Mouse (Mus musculus) naive thymus-derived CD4-positive, alpha-beta T cell, adult 2 months (primary cell): ENCODE results near the gene Tenm4.

Experiments
- DNase-seq: peaks from one replicate; pipeline ENCODE4 v3.0.0-alpha.2; 2011; ENCODE audit warnings: low read depth

The Tenm4 gene

DNA sequence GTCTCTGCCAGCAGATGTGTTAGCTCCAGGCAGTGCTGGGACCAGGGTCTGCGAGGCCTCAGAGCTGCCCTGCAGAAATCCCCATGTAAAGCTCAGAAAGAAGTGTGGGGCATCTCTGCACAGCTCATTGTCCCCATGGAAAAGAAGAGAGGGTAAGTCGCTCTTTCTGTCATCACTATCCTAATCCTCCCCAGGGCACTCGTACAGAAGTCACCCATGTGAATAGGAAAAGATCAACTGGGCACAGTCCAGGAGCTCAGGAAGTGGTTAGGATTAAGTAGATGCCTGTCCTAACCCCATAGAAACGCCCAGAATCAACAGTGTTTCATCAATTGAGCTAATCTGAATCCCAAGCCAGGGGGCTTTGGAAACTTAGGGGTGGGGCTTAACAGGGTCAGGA lies 476.6 kb downstream of the Tenm4 start:
- DNase-seq, result no peak

DNA sequence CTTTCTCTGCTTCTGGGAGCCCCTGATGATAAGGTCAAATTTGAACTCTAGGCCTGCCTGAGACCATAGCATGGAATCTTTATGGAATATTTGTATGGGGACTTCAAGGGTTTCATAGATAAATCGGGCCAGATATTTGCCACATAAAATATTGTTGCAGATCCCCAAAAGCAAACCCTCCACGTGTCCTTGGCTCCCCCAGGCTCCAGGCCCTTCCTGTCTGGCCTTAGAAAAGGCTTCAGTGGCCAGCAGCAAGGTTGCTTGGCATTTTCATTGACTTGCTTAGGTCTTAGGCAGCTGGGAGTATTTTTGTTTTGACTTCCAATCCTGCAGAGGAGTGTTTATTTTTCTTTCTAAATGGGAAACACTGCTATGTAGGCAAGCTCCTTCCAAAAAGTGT lies 477.6 kb downstream of the Tenm4 start:
- DNase-seq, result no peak

- DNase-seq, result no peak
Measured at GRCm38 (mm10) chr7:96649171-96649570, 478.1 kb downstream of the Tenm4 start.

DNA sequence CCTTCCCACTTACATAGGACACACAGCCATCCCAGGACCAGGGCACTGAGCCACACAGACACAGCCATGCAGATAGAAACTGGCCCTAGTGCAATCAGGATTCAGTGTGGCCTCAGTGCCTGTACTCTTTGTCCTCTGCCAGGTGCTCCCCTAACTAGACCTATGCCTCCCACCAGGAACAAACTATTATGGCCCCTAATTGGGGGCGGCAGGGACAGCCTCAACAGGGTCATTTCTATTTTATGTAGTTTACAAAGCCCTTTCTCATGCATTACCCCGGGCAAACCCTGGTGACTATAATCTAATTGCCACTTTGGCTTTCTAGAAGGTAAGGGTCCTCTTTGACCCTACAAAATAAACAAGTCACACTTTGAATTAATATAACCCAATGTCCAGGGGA lies 479.4 kb downstream of the Tenm4 start:
- no peak for DNase-seq

GRCm38 (mm10) chr7:96651055-96651454 lies 480.0 kb downstream of the Tenm4 start:
- DNase-seq, result no peak

DNA sequence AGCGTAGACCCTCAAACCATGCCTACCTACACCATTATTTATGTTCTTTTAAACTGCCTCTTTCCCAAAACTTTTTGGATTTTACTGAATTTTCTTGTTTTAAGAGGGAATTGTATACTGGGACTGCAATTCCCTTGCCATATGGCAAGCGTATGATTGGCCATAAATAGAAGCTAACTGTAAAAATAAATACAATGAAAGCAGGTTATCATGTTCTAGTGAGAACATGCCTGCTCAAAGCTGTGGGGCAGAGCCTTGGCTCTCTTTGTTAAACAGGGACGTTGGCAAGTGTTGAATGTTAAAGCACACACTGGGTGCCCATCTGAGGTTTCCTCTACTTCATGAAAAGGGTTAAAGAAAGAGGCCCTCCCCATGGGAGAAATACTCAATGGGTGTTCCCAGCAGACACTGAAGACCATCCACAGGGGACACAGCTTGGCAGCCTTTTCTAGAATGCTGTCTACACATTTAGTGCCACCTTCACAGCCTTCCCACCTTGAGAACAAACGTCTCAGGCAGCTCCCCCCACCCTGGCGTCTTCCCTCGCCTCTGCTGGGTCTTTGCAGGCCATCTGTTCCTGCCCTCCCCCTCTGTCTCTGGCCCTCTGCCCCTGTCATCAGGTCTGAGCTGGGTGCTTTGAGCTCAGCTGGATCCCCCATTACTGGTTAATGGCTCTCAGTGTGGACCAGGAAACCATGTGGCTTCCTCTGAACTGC lies 480.7 kb downstream of the Tenm4 start:
- no peak for DNase-seq

GRCm38 (mm10) chr7:96652844-96653243 lies 481.8 kb downstream of the Tenm4 start:
- no peak for DNase-seq

DNA sequence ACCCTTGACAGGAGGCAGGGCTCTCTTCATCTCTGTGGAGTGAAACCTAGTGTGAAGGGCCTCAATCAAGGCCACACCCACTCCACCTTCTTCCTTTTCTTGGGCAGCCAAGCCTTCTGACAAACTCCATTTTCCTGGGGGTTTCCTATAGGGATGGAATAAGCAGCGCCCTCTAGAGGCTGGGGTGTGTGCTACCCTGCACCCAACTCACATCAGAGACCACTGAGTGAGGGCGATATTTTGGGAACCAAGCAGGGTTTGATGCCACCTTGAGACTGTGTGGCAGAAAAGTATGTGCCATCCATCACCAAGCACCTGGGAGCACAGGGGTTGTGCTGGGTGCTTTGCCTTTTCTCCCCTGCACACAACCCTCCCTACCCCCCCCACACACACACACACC lies 483.2 kb downstream of the Tenm4 start:
- DNase-seq, result no peak

GRCm38 (mm10) chr7:96655096-96655716 lies 484.2 kb downstream of the Tenm4 start:
- DNase-seq, result no peak

DNA sequence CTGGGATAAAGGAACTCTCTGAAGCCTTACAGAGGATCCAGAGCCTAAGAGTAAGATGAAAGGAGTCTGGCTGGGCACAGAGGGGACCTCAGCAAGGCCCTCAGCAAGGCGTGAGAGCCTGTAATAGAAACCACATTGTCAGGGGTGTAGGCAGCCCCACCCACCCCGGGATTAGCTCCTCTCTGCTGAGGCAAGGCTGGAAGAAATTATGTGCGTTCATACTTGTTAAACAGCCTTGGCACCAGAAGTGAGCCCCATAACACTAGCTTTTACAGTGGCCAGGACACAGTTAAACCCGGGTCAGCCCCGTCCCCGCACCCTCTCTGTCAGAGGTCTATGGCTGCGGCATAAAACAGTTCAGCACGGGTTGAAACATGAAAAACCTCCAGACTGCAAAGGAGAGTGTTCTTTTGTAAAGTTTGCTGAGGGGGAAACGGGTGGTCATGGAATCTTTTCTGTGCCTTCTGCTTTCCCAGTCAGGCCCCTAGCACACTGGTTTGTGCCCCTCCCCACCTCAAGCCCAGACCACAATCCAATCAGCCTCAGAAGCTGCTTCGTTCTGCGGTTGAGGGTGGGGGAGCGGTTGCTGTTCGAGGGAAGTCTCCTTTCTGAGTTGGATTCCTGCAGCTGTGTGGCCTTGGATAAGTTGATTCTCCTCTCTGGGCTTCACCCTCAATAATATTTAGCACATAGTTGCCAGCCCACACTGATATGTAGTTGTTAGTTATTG lies 486.2 kb downstream of the Tenm4 start:
- DNase-seq, result no peak

- no peak for DNase-seq
Measured at GRCm38 (mm10) chr7:96657857-96658580, 487.0 kb downstream of the Tenm4 start.

DNA sequence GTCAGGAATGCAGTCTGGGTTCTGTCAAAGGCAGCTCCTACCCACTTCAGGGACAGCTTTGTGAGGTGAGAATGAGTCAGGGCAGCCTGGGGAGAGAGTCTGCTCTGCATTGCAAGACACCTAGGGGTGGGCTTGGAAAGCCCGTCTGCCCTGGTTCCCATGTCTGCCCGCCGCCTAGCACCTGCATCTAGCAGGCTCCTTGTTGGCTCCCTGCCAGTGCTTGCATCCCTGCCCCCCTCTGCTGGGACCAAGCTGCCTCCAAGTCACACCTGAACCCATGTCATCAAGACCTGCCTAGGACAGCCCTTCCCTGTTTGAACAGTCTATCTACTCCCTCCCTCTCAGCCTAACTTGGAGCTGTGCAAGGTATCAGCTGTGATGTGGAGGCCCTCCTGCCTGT lies 489.9 kb downstream of the Tenm4 start:
- DNase-seq, result no peak

DNA sequence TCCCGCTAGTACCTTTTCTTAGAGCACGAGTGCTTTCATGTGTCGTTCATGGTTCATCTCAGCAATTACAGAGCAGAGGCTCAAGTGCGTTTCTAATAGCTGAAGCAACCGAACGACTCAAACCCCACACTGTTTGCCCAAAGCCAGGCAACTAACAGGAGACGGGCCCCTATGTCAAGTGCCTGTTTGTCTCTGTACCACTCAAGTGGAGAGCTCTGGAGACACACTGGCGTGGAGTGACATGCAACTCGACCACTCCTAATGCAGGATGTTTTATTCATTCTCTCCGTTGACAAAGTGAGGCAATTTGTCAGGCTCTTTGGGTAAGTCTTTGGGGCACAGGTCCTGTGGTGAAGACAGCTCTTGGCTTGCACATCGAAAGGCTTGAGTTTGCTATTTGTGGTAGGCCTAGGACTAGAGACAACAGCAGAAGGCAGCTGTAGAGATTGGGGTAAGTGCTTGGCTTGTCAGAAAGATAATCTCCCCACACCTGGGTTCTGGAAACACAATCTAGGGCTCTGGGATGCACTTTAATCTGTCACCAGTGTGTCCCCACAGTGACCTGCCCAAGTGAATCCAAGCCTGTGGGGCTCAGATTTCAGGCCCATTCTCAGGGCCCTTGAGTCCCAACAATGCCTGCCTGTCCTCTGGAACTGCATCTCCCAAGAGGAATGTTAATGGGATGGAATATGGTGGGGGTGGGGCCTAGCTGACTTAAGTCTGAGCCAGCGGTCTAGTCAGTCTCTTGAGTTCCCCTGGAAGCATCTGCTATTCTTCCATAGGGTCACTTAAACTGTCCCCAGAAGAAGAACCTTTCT lies 490.5 kb downstream of the Tenm4 start:
- no peak for DNase-seq

DNA sequence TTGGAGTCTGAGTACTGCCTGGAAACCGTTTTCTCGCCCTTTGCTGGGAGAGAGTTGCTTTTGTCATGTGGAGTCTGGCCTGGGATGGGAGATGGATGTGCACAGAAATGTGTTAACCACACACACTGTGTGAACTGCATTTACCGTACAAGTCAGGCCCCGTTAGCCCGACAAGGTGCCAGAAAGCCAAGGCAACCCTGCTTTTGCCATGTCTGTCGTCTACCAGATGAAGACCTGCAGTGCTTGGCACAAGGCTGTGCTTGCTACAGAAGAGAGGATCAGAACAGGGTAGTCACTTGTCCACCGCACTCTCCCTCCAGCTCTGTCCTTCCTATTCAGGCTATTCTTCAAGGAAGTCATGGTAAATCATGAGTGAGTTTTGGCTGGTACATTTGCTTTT lies 492.3 kb downstream of the Tenm4 start:
- no peak for DNase-seq

DNA sequence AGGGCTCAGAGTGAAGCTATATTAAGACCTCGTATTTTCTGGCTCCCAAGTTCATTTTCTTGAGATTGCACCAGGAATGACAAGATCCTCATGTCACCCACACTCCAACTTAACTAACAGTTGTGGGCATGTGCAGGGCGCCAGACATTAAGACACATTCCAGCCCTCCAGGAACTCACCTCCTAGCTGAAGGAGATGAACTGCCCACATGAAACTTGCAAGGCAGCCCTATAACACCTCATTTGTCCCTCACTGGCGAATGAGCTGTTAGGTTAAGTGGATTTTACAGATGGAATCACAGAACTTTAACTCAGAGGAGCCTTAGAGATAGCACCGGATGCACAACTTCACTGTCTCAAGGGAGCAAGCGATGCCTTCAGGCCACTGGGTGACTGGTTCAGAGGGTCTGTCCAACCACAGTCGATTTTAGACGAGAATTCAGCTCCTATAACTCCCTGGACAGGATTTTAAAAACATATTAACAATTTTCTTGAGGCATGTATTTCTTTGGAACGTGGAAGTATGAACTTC lies 495.4 kb downstream of the Tenm4 start:
- DNase-seq, result no peak

GRCm38 (mm10) chr7:96667688-96668087 lies 496.6 kb downstream of the Tenm4 start:
- no peak for DNase-seq

- no peak for DNase-seq
Measured at GRCm38 (mm10) chr7:96670095-96670494, 499.0 kb downstream of the Tenm4 start.

- DNase-seq, result no peak
Measured at GRCm38 (mm10) chr7:96672322-96672914, 501.4 kb downstream of the Tenm4 start.

GRCm38 (mm10) chr7:96677082-96677481 lies 506.0 kb downstream of the Tenm4 start:
- DNase-seq, result no peak

DNA sequence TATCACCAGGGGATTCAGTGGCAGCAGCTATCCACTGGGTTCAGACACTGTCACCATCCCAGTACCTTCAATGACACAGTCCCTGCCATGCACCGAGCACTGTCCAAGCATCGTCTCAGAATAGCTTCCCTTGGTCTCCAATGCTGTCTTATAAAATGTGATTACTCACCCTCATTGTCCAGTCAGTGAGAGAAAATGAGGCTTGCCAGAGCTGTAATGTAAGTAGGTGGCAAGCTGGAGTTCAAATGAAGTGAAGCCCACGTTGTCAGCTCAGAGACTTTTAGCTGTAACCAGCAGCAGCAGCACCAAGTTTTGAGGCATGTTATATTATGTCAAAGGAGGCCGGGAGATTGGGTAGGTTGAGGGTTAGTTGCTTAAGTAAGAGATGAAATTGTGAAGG lies 507.2 kb downstream of the Tenm4 start:
- DNase-seq, result no peak

DNA sequence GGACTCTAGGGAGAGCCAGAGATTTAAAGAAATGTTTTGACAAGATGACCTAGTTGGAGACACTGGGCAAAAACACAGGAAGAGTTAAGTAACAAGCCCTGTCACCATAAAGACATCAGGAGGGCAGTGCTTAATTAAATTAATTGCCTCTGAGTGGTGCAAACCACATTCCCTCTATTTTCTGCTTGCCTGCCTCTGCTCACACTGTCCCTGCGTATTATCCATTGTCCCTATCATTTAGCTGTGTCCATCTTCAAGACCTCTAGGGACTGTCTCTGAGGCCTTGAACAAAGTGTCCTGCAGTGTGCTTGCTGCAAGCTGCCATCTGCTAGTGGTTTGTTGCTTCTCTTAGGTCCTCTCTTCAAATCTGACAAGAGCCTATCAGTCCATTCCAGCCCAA lies 508.7 kb downstream of the Tenm4 start:
- DNase-seq, result no peak
